ENCODE assay signal across 8 mouse cellular contexts in genomic region chr19:60889714-60890315, GRCm38 (mm10). TPM values are rescaled to one million over a fixed set of nuclear protein-coding genes. Genes with fewer than 3 reads are reported as not detected.
DNase-seq lines count a peak whose midpoint lies in the region; ATAC-seq and TF ChIP-seq lines count a peak whose summit lies in the region.

Gene Grk5 (plus strand): TSS chr19:60889749.

- H3K79me2 ChIP-seq in CH12.LX (replicated peaks; ENCODE audit: control insufficient read depth, extremely low read depth, insufficient read depth, poor library complexity, severe bottlenecking) = peaks cover 11% of the 10 kb centered on the region

- WGBS in forebrain, embryonic 12.5 days = under 1% methylated on average over 55 of the region's 55 CpGs
- under 1% methylated on average over 52 of the region's 55 CpGs for WGBS in heart, postnatal 0 days
- under 1% methylated on average over 55 of the region's 55 CpGs for WGBS in liver, embryonic 16.5 days (ENCODE audit: insufficient replicate concordance)
- under 1% methylated on average over 53 of the region's 55 CpGs for WGBS in neural tube, embryonic 13.5 days

- in situ Hi-C loops in CH12.LX (cut with MboI; ENCODE audit: low pct_ligation_motif_present, low pct_unique_long_range_greater_than_20kb, low sequenced_read_pairs) = loop anchor here (5.0 to 10.0 kb wide), 2 partner anchors 55 to 192 kb away; no protein-coding TSS in a partner anchor

- H3K4me3 ChIP-seq in CH12.LX (replicated peaks in 1 of 3; ENCODE audit: low read depth in 2 of 3, low read length in 2 of 3, poor library complexity in 1 of 3) = peak within 1 kb of the TSS; percentile 88 to 93 (median 90)
- H3K4me3 ChIP-seq in forebrain, embryonic 12.5 days (replicated peaks) = peak within 1 kb of the TSS; percentile 82
- peak within 1 kb of the TSS; percentile 85 for H3K4me3 ChIP-seq in heart, postnatal 0 days (ENCODE audit: low read depth, low read length)
- peak within 1 kb of the TSS; percentile 92 for H3K4me3 ChIP-seq in liver, embryonic 16.5 days (ENCODE audit: low read depth, low read length)
- peak within 1 kb of the TSS; percentile 76 for H3K4me3 ChIP-seq in neural tube, embryonic 13.5 days
- H3K4me3 ChIP-seq in testis, adult 2 months (ENCODE audit: control insufficient read depth, low read depth, low read length) = peak within 1 kb of the TSS; percentile 89

- no peaks in the 10 kb centered on the region for H3K36me3 ChIP-seq in CH12.LX (replicated peaks in 1 of 2; ENCODE audit: control insufficient read depth in 1 of 2, insufficient read depth in 1 of 2, low read length in 1 of 2)
- H3K36me3 ChIP-seq in forebrain, embryonic 12.5 days (replicated peaks) = no peaks in the 10 kb centered on the region
- H3K36me3 ChIP-seq in heart, postnatal 0 days (replicated peaks; ENCODE audit: control insufficient read depth, insufficient read depth, low read length) = no peaks in the 10 kb centered on the region
- no peaks in the 10 kb centered on the region for H3K36me3 ChIP-seq in liver, embryonic 16.5 days (ENCODE audit: control insufficient read depth, insufficient read depth)
- H3K36me3 ChIP-seq in neural tube, embryonic 13.5 days = no peaks in the 10 kb centered on the region
- H3K36me3 ChIP-seq in testis, adult 2 months (ENCODE audit: control insufficient read depth, insufficient read depth, low read length) = no peaks in the 10 kb centered on the region

- peak; percentile 44 for TF ChIP-seq EP300 in CH12.LX (IDR thresholded peaks at IDR 0.05; ENCODE audit: low read length)
- no peak; the same call in 1 of the 2 replicates for TF ChIP-seq EP300 in heart, postnatal 0 days (IDR thresholded peaks at IDR 0.05; ENCODE audit: low read depth)

- H3K9ac ChIP-seq in CH12.LX (ENCODE audit: insufficient read depth, low read depth) = peak within 1 kb of the TSS; percentile 65
- peak within 1 kb of the TSS; percentile 88 for H3K9ac ChIP-seq in forebrain, embryonic 12.5 days
- peak within 1 kb of the TSS; percentile 81 for H3K9ac ChIP-seq in heart, postnatal 0 days (replicated peaks; ENCODE audit: low read depth, low read length)
- H3K9ac ChIP-seq in liver, embryonic 16.5 days (ENCODE audit: low read depth, low read length) = peak within 1 kb of the TSS; percentile 97
- H3K9ac ChIP-seq in neural tube, embryonic 13.5 days = peak within 1 kb of the TSS; percentile 88

- H3K4me2 ChIP-seq in CH12.LX (ENCODE audit: insufficient read depth, low read depth, poor library complexity, severe bottlenecking) = peak within 1 kb of the TSS; percentile 88
- peak within 1 kb of the TSS; percentile 72 for H3K4me2 ChIP-seq in forebrain, embryonic 12.5 days
- peak within 1 kb of the TSS; percentile 78 for H3K4me2 ChIP-seq in heart, postnatal 0 days (ENCODE audit: low read depth, low read length)
- H3K4me2 ChIP-seq in liver, embryonic 16.5 days (ENCODE audit: low read depth, low read length) = peak within 1 kb of the TSS; percentile 99
- H3K4me2 ChIP-seq in neural tube, embryonic 13.5 days = peak within 1 kb of the TSS; percentile 76

- H3K4me1 ChIP-seq in CH12.LX (ENCODE audit: control insufficient read depth in 1 of 2, insufficient read depth in 2 of 2) = peaks cover 3 to 30% of the 10 kb centered on the region in 2 experiments; a peak in 3 of 4 replicates
- peaks cover 16% of the 10 kb centered on the region for H3K4me1 ChIP-seq in forebrain, embryonic 12.5 days
- peaks cover 18% of the 10 kb centered on the region for H3K4me1 ChIP-seq in heart, postnatal 0 days (ENCODE audit: control insufficient read depth, insufficient read depth)
- peaks cover 34% of the 10 kb centered on the region for H3K4me1 ChIP-seq in liver, embryonic 16.5 days (ENCODE audit: control insufficient read depth, low read depth, low read length)
- peaks cover 27% of the 10 kb centered on the region for H3K4me1 ChIP-seq in neural tube, embryonic 13.5 days (replicated peaks)
- peaks cover 8% of the 10 kb centered on the region for H3K4me1 ChIP-seq in testis, adult 2 months (ENCODE audit: control insufficient read depth, insufficient read depth, low read length)

- dilution Hi-C loops in CH12.LX (cut with MboI; ENCODE audit: extremely low pct_ligation_motif_present, extremely low pct_unique_long_range_greater_than_20kb, low sequenced_read_pairs) = no loop called here

- TF ChIP-seq POLR2A in CH12.LX (IDR thresholded peaks at IDR 0.05; ENCODE audit: low read depth, low read length) = peak; percentile 70
- TF ChIP-seq POLR2A in testis, adult 2 months (IDR thresholded peaks at IDR 0.05; ENCODE audit: control insufficient read depth, low read depth, low read length) = no peak; the same call in none of the 2 replicates

- peak; percentile 87 for TF ChIP-seq RAD21 in CH12.LX (IDR thresholded peaks at IDR 0.05; ENCODE audit: low read depth, low read length)

- peak within 1 kb of the TSS; percentile 90 for H3K27ac ChIP-seq in CH12.LX (ENCODE audit: insufficient read depth, low read depth)
- H3K27ac ChIP-seq in forebrain, embryonic 12.5 days = peak within 1 kb of the TSS; percentile 95
- peak within 1 kb of the TSS; percentile 97 for H3K27ac ChIP-seq in heart, postnatal 0 days (ENCODE audit: low read depth)
- peak within 1 kb of the TSS; percentile 97 for H3K27ac ChIP-seq in liver, embryonic 16.5 days (ENCODE audit: low read length)
- H3K27ac ChIP-seq in neural tube, embryonic 13.5 days (replicated peaks) = peak within 1 kb of the TSS; percentile 95
- peak within 1 kb of the TSS; percentile 79 for H3K27ac ChIP-seq in testis, adult 2 months (ENCODE audit: control insufficient read depth, insufficient read depth, low read depth, low read length)

- H3K9me3 ChIP-seq in CH12.LX (replicated peaks; ENCODE audit: low read length) = no peaks in the 10 kb centered on the region
- H3K9me3 ChIP-seq in forebrain, embryonic 12.5 days = no peaks in the 10 kb centered on the region
- no peaks in the 10 kb centered on the region for H3K9me3 ChIP-seq in heart, postnatal 0 days (replicated peaks; ENCODE audit: control insufficient read depth, low read length)
- no peaks in the 10 kb centered on the region for H3K9me3 ChIP-seq in liver, embryonic 16.5 days (replicated peaks; ENCODE audit: control insufficient read depth, low read length)
- no peaks in the 10 kb centered on the region for H3K9me3 ChIP-seq in neural tube, embryonic 13.5 days

- peak; percentile 94 for DNase-seq in CH12.LX (ENCODE audit: extremely low read depth)
- DNase-seq in c-Kit-positive CD71-positive TER-119-negative erythroid progenitor cells, embryonic 14.5 days (ENCODE audit: low read depth) = peak; percentile 90
- peak; percentile 95 for DNase-seq in heart, postnatal 0 days (ENCODE audit: low spot score)
- peak; percentile 98 for DNase-seq in kidney, postnatal 4 days

- no peak for TF ChIP-seq CTCF in CH12.LX (conservative IDR thresholded peaks at IDR 0.05 in 1 of 2, IDR thresholded peaks at IDR 0.05 in 1 of 2; ENCODE audit: low read depth in 2 of 2, low read length in 2 of 2)
- TF ChIP-seq CTCF in heart, postnatal 0 days (IDR thresholded peaks at IDR 0.05; ENCODE audit: low read depth) = peak; percentile 90
- peak; percentile 52 for TF ChIP-seq CTCF in testis, adult 2 months (IDR thresholded peaks at IDR 0.05; ENCODE audit: control insufficient read depth, insufficient read depth, insufficient replicate concordance, low read depth, low read length)

- peak; percentile 99 for ATAC-seq in forebrain, embryonic 12.5 days (ENCODE audit: low FRiP score)
- peak; percentile 96 for ATAC-seq in heart, postnatal 0 days (ENCODE audit: insufficient read depth, low read depth)
- peak; percentile 98 for ATAC-seq in liver, embryonic 16.5 days (ENCODE audit: low read depth)
- peak; percentile 99 for ATAC-seq in neural tube, embryonic 13.5 days (ENCODE audit: low read depth)

- no peaks in the 10 kb centered on the region for H3K27me3 ChIP-seq in CH12.LX (replicated peaks)
- H3K27me3 ChIP-seq in forebrain, embryonic 12.5 days = no peaks in the 10 kb centered on the region
- H3K27me3 ChIP-seq in heart, postnatal 0 days (ENCODE audit: control insufficient read depth, insufficient read depth, low read length) = no peaks in the 10 kb centered on the region
- H3K27me3 ChIP-seq in liver, embryonic 16.5 days (ENCODE audit: control insufficient read depth, insufficient read depth, low read depth, low read length) = peaks cover 3% of the 10 kb centered on the region; the same call in 1 of the 2 replicates
- no peaks in the 10 kb centered on the region for H3K27me3 ChIP-seq in neural tube, embryonic 13.5 days
- no peaks in the 10 kb centered on the region for H3K27me3 ChIP-seq in testis, adult 2 months (ENCODE audit: control insufficient read depth, insufficient read depth, low read length)

TF ChIP-seq in CH12.LX, 34 proteins besides CTCF, POLR2A, EP300 and RAD21 (continues in another document):
- TF ChIP-seq GABPA (IDR thresholded peaks at IDR 0.05; ENCODE audit: insufficient replicate concordance, low read depth, low read length) = peak; percentile 35; the same call in 1 of the 2 replicates
- TF ChIP-seq TCF12 (IDR thresholded peaks at IDR 0.05; ENCODE audit: low read depth, low read length) = no peak; the same call in 1 of the 2 replicates
- no peak; the same call in 1 of the 2 replicates for TF ChIP-seq UBTF (IDR thresholded peaks at IDR 0.05; ENCODE audit: low read depth, low read length)
- TF ChIP-seq CHD2 (IDR thresholded peaks at IDR 0.05; ENCODE audit: low read length) = no peak
- peak; percentile 30; the same call in 1 of the 2 replicates for TF ChIP-seq MEF2A (IDR thresholded peaks at IDR 0.05; ENCODE audit: borderline replicate concordance, low read depth, low read length)
- peak; percentile 44 for TF ChIP-seq BHLHE40 (IDR thresholded peaks at IDR 0.05; ENCODE audit: low read depth, low read length)
- peak; percentile 45; the same call in 1 of the 2 replicates for TF ChIP-seq POLR2AphosphoS2 (IDR thresholded peaks at IDR 0.05; ENCODE audit: low read depth, low read length)
- no peak; the same call in 1 of the 2 replicates for TF ChIP-seq ETS1 (conservative IDR thresholded peaks at IDR 0.05; ENCODE audit: low read depth, low read length)
- TF ChIP-seq MAX (IDR thresholded peaks at IDR 0.05; ENCODE audit: low read length) = peak; percentile 55; the same call in 1 of the 2 replicates
- 0 out of 2 replicates have a peak, but pooled peaks have one; percentile 22 for TF ChIP-seq ZMIZ1 (IDR thresholded peaks at IDR 0.05; ENCODE audit: low read depth, low read length)
- TF ChIP-seq MXI1 (IDR thresholded peaks at IDR 0.05; ENCODE audit: low read depth, low read length) = peak; percentile 82

RNA-seq across cellular contexts. Expression of gene Grk5, which starts in this region (rescaled TPM):
- total RNA-seq in CH12.LX (2012; rRNA removed) = 5.7 and 7.7 TPM in 2 replicates
- total RNA-seq in CH12.LX (2014; rRNA removed) = 7.4 and 7.6 TPM in 2 replicates
- 11.5 and 12.7 TPM in 2 replicates for polyA plus RNA-seq in CH12.LX (2012; ENCODE audit: insufficient read length, low read depth)
- 2.0 and 2.4 TPM in 2 replicates for polyA plus RNA-seq in forebrain, embryonic 12.5 days (2016; fragmentation: Nextera tagmentation; extraction: Ambion mirVana)
- 12.8 and 14.6 TPM in 2 replicates for total RNA-seq in heart, postnatal 0 days (2014; rRNA removed; ENCODE audit: low replicate concordance)
- 2.6 and 2.9 TPM in 2 replicates for polyA plus RNA-seq in heart, postnatal 0 days (2015; fragmentation: Nextera tagmentation; extraction: Ambion mirVana)
- 0.56 and 0.72 TPM in 2 replicates for polyA plus RNA-seq in liver, embryonic 16.5 days (2015; fragmentation: Nextera tagmentation; extraction: Ambion mirVana)
- polyA plus RNA-seq in neural tube, embryonic 13.5 days (2015; fragmentation: Nextera tagmentation; extraction: Ambion mirVana) = 2.7 and 2.9 TPM in 2 replicates
- polyA plus RNA-seq in testis, adult 2 months (2012; rRNA removed) = 1.6 and 1.7 TPM in 2 replicates

Comparison
In these comparisons a context has a peak if more than half of its experiments do, and no peak if none do; other contexts are left out.
1. Peak in every context shown above with its lines: DNase-seq, ATAC-seq, H3K4me3 ChIP-seq and H3K27ac ChIP-seq.
2. Peak in ATAC-seq, H3K4me3 ChIP-seq, H3K27ac ChIP-seq, H3K9ac ChIP-seq and H3K4me2 ChIP-seq in liver, embryonic 16.5 days; RNA of the gene not detected or under 1 TPM.
3. CTCF ChIP-seq: peak in heart, postnatal 0 days (single experiment) and testis, adult 2 months (single experiment); none in CH12.LX (0 of 2).